Mouse (Mus musculus) forebrain, embryonic 11.5 days (tissue): ENCODE results near the gene Dusp22. TPM values are rescaled to one million over a fixed set of nuclear protein-coding genes. Genes with fewer than 3 reads are reported as not detected.

Source experiments
- ATAC-seq: fragments of 200-750 bp; cut with Nextera tagmentation; replicated peaks from 2 replicates; pipeline ENCODE4 v1.8.0; 2017; ENCODE audit warnings: moderate TSS enrichment; ENCODE audit not compliant: low FRiP score
- DNase-seq: peaks from one replicate; pipeline ENCODE4 v3.0.0-alpha.2; 2017; ENCODE audit warnings: low spot score
- H3K27ac ChIP-seq: fragments of 300-500 bp; sonication (generic); 2 replicates; pipeline ENCODE4 v1.5.1; 2014; ENCODE audit warnings: low read depth, low read length
- H3K27me3 ChIP-seq: fragments of 300-500 bp; sonication (generic); 2 replicates; pipeline ENCODE4 v1.6.1; 2014; ENCODE audit warnings: mild to moderate bottlenecking, low read length, mixed read lengths; ENCODE audit not compliant: control insufficient read depth, insufficient read depth
- H3K36me3 ChIP-seq: fragments of 300-500 bp; sonication (generic); 2 replicates; pipeline ENCODE4 v1.6.1; 2014; ENCODE audit warnings: mild to moderate bottlenecking, low read length, moderate library complexity, mixed read lengths; ENCODE audit not compliant: control insufficient read depth, insufficient read depth
- H3K4me1 ChIP-seq: fragments of 300-500 bp; sonication (generic); replicated peaks from 2 replicates; pipeline ENCODE4 v1.6.1; 2014; ENCODE audit warnings: low read length, mixed read lengths; ENCODE audit not compliant: control insufficient read depth, insufficient read depth
- H3K4me2 ChIP-seq: fragments of 300-500 bp; sonication (generic); 2 replicates; pipeline ENCODE4 v1.6.1; 2014; ENCODE audit warnings: low read depth, mild to moderate bottlenecking, low read length, moderate library complexity, mixed read lengths; ENCODE audit not compliant: severe bottlenecking
- H3K4me3 ChIP-seq: fragments of 300-500 bp; sonication (generic); 2 replicates; pipeline ENCODE4 v1.5.1; 2014; ENCODE audit warnings: low read depth, low read length
- H3K9ac ChIP-seq: fragments of 300-500 bp; sonication (generic); 2 replicates; pipeline ENCODE4 v1.6.1; 2014; ENCODE audit warnings: low read length
- H3K9me3 ChIP-seq: fragments of 300-500 bp; sonication (generic); 2 replicates; pipeline ENCODE4 v1.6.1; 2016; ENCODE audit warnings: low read length, mixed read lengths; ENCODE audit not compliant: control insufficient read depth
- WGBS: fragments of 180-500 bp; shearing (Covaris S2); extraction: QIAGEN DNeasy Blood & Tissue Kit; methylation state at CpG from one replicate; pipeline ENCODE4 v1.1.7; 2014; 5-methylcytosine and 5-hydroxymethylcytosine counted together
- polyA plus RNA-seq: library from polyadenylated mRNA; unstranded; fragments of >200 nt; fragmentation: Nextera tagmentation; extraction: Ambion mirVana; gene quantifications from 2 replicates; pipeline ENCODE4 v1.2.1, GENCODE M21; 2014

Gene Dusp22
- polyA plus RNA-seq, 1 experiment from 2014 or later: 16.5 TPM

GRCm38 (mm10) chr13:30638378-30639115, 21.3 kb upstream of the Dusp22 start:
- no peak overlapping the region for H3K27ac ChIP-seq
- H3K36me3 ChIP-seq: no peaks in the 10 kb centered on the region
- no peak overlapping the region for H3K4me2 ChIP-seq
- H3K27me3 ChIP-seq: no peaks in the 10 kb centered on the region
- DNase-seq: no peak
- no peak overlapping the region for H3K9ac ChIP-seq
- H3K4me3 ChIP-seq: no peak overlapping the region
- H3K9me3 ChIP-seq: no peaks in the 10 kb centered on the region
- WGBS: 88% methylated on average over 5 of the region's 5 CpGs
- ATAC-seq: no peak
- no peaks in the 10 kb centered on the region for H3K4me1 ChIP-seq

GRCm38 (mm10) chr13:30642053-30642452, 17.7 kb upstream of the Dusp22 start:
- Histone ChIP-seq H3K4me3 (no peak overlapping the region), H3K4me1 (no peaks in the 10 kb centered on the region), H3K27ac (no peak overlapping the region), H3K27me3 (no peaks in the 10 kb centered on the region), H3K4me2 (no peak overlapping the region), H3K36me3 (no peaks in the 10 kb centered on the region), H3K9ac (no peak overlapping the region), H3K9me3 (no peaks in the 10 kb centered on the region)
- DNase-seq: no peak
- no peak for ATAC-seq
- 94% methylated on average over 4 of the region's 4 CpGs for WGBS

GRCm38 (mm10) chr13:30648461-30648860, 11.3 kb upstream of the Dusp22 start:
- ATAC-seq (no peak), DNase-seq (no peak)
- H3K27me3 ChIP-seq: no peaks in the 10 kb centered on the region

GRCm38 (mm10) chr13:30649197-30649596, 10.6 kb upstream of the Dusp22 start:
- Histone ChIP-seq H3K4me1 (no peaks in the 10 kb centered on the region), H3K27ac (no peak overlapping the region), H3K27me3 (no peaks in the 10 kb centered on the region), H3K9me3 (no peaks in the 10 kb centered on the region), H3K36me3 (no peaks in the 10 kb centered on the region), H3K4me2 (no peak overlapping the region), H3K4me3 (no peak overlapping the region), H3K9ac (no peak overlapping the region)
- 95% methylated on average over 5 of the region's 5 CpGs for WGBS
- no peak for DNase-seq
- no peak for ATAC-seq

More at GRCm38 (mm10) chr13:30648461-30648860, 11.3 kb upstream of the Dusp22 start:
- no peak overlapping the region for H3K9ac ChIP-seq
- no peak overlapping the region for H3K27ac ChIP-seq
- H3K4me2 ChIP-seq: no peak overlapping the region
- no peaks in the 10 kb centered on the region for H3K9me3 ChIP-seq
- no peaks in the 10 kb centered on the region for H3K36me3 ChIP-seq
- no peaks in the 10 kb centered on the region for H3K4me1 ChIP-seq
- H3K4me3 ChIP-seq: no peak overlapping the region

GRCm38 (mm10) chr13:30650684-30651083, 9.1 kb upstream of the Dusp22 start:
- Histone ChIP-seq H3K9me3 (no peaks in the 10 kb centered on the region), H3K4me2 (no peak overlapping the region), H3K27ac (no peak overlapping the region), H3K27me3 (no peaks in the 10 kb centered on the region), H3K4me3 (no peak overlapping the region), H3K4me1 (no peaks in the 10 kb centered on the region), H3K36me3 (no peaks in the 10 kb centered on the region), H3K9ac (no peak overlapping the region)
- no peak for ATAC-seq
- WGBS: 85% methylated on average over 1 of the region's 1 CpGs
- DNase-seq: no peak

DNA sequence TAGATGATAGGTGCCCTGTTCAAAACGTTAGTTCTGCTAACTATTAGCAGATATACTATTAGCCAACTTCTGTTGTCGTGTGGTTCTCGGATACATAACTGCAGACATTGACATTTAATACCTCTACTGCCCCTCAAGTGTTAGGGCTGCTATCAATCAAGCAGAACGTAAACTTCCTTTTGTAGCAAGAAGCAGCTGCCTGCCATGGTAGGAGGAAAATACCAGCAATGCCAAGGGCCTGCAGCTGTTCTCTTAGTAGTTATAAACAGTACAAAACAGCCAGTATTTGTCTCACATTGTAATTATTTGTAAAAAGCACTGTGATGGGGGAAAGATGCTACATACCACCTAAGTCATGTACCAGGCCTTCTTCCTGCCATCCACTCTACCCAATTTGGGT, 6.7 kb upstream of the Dusp22 start:
- no peaks in the 10 kb centered on the region for H3K36me3 ChIP-seq
- H3K9ac ChIP-seq: no peak overlapping the region
- no peak for DNase-seq
- no peaks in the 10 kb centered on the region for H3K27me3 ChIP-seq
- no peak overlapping the region for H3K4me3 ChIP-seq
- no peaks in the 10 kb centered on the region for H3K9me3 ChIP-seq
- H3K27ac ChIP-seq: no peak overlapping the region
- no peak overlapping the region for H3K4me2 ChIP-seq
- 73% methylated on average over 4 of the region's 4 CpGs for WGBS
- no peak for ATAC-seq
- no peaks in the 10 kb centered on the region for H3K4me1 ChIP-seq

DNA sequence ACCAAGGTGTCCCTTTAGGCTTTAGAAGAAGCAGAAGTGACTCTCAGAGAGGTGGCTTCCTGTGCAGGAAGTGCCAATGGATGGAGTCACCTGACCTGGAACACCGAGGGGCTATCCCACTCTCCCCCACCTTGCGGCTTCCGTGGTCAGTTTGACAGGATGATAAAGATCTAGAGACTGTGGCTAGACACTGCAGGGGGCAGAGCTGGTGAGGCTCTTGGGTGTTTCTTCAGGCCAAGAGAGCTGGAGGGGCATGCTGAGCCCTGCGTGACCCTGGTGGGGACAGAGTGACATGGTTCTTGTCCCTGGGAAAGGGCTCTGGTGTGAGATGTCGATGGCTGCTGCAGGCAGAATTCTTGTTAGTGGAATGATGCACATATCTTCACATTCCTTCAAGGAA, 5.3 kb upstream of the Dusp22 start:
- H3K4me1 ChIP-seq: no peaks in the 10 kb centered on the region
- ATAC-seq: no peak
- DNase-seq: no peak
- H3K9ac ChIP-seq: no peak overlapping the region
- no peaks in the 10 kb centered on the region for H3K36me3 ChIP-seq
- H3K27ac ChIP-seq: no peak overlapping the region
- no peaks in the 10 kb centered on the region for H3K27me3 ChIP-seq
- no peaks in the 10 kb centered on the region for H3K9me3 ChIP-seq
- 80% methylated on average over 5 of the region's 5 CpGs for WGBS
- no peak overlapping the region for H3K4me3 ChIP-seq
- H3K4me2 ChIP-seq: no peak overlapping the region

- WGBS: 70% methylated on average over 5 of the region's 5 CpGs
These were observed 2.9 kb upstream of the Dusp22 start for GRCm38 (mm10) chr13:30656909-30657308.

DNA sequence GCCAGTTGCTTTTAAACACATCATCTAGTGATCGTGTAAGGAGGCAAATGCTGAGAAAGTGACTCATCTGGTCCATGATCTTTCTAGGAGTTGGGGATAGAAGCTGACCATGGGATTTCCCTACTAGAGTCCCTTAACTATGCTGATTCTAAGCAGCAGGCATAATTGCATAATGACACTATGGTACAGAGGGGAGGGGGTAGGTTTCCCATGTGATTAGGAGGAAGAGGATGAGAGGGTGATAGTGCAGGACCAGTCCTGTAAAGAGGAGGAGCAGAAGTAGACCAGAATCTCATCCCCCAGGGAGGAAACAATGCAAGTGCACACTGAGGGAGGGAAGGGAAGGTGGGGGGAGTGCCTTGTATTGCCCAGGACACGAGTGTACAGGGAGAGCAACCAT, 2.0 kb upstream of the Dusp22 start:
- H3K27me3 ChIP-seq: no peaks in the 10 kb centered on the region
- H3K9ac ChIP-seq: no peak overlapping the region
- H3K4me1 ChIP-seq: 0 out of 2 replicates have a peak, but pooled peaks cover 1% of the 10 kb centered on the region
- no peak for ATAC-seq
- H3K4me2 ChIP-seq: no peak overlapping the region
- H3K27ac ChIP-seq: no peak overlapping the region
- DNase-seq: no peak
- H3K36me3 ChIP-seq: no peaks in the 10 kb centered on the region
- H3K9me3 ChIP-seq: no peaks in the 10 kb centered on the region
- 71% methylated on average over 2 of the region's 2 CpGs for WGBS
- no peak overlapping the region for H3K4me3 ChIP-seq

More at GRCm38 (mm10) chr13:30656909-30657308, 2.9 kb upstream of the Dusp22 start:
- no peak overlapping the region for H3K27ac ChIP-seq
- 0 out of 2 replicates have a peak, but pooled peaks cover 1% of the 10 kb centered on the region for H3K4me1 ChIP-seq
- no peak overlapping the region for H3K4me2 ChIP-seq
- H3K9me3 ChIP-seq: no peaks in the 10 kb centered on the region
- ATAC-seq: no peak
- H3K9ac ChIP-seq: no peak overlapping the region
- no peak for DNase-seq
- no peaks in the 10 kb centered on the region for H3K36me3 ChIP-seq
- H3K27me3 ChIP-seq: no peaks in the 10 kb centered on the region
- H3K4me3 ChIP-seq: no peak overlapping the region
